Mouse (Mus musculus) thymus, adult 2 months (tissue): ENCODE measurements at regions not wholly inside any gene's neighbourhood (a gene's known extent, or its start where the extent isn't known, plus 50 kb on each side); places are given as distances from the start of the nearest gene placed in this dataset.

Experiments
- CTCF ChIP-seq: fragments of 200-500 bp; IDR thresholded peaks from 2 replicates; pipeline ENCODE4 v1.5.1; 2012; ENCODE audit warnings: mild to moderate bottlenecking, control low read depth, low read length, moderate library complexity, borderline replicate concordance; ENCODE audit not compliant: control insufficient read depth, poor library complexity, insufficient read depth; ENCODE audit errors: extremely low read depth
- POLR2A ChIP-seq: fragments of 200-500 bp; IDR thresholded peaks from 2 replicates; pipeline ENCODE4 v1.6.1; 2012; ENCODE audit warnings: mild to moderate bottlenecking, low read length, control low read depth, moderate library complexity; ENCODE audit not compliant: control insufficient read depth, poor library complexity, insufficient read depth; ENCODE audit errors: extremely low read depth

DNA sequence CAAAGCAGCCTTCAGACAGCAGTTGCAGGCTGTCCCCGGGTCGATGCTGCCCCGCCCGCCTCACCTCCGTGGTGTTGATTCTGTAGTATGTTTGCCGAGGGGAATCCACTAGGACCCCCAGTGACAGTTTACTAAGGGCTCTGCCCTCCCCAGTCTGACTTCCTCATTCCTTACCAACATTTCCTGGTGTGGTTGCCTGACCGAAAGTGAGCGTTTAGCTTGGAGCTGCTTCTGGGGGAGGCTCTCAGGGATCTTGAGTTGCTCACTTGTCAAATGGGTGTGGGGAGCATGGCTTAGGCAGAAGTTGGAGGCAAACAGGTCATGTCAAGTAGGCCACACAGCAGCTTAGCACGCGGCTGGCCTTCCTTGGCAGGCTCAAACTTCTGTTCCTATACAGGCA is 66.1 kb upstream of the Runx3 start:
- TF ChIP-seq CTCF = no peak
- no peak for TF ChIP-seq POLR2A
